Mouse (Mus musculus): Measurements from ENCODE around the gene Gm21976.

GRCm38 (mm10) chr13:98313631-98314030 lies 33.9 kb downstream of the Gm21976 start:
- TF ChIP-seq POLR2A (IDR thresholded peaks at IDR 0.05; ENCODE audit: insufficient read length, low read depth) (no peak), CEBPB (IDR thresholded peaks at IDR 0.05; ENCODE audit: insufficient read depth, poor library complexity, severe bottlenecking) (no peak)
